Mouse (Mus musculus) adrenal gland, adult 8-10 months (tissue): ENCODE data around the gene Fanci. TPM values are rescaled to one million over a fixed set of nuclear protein-coding genes. Genes with fewer than 3 reads are reported as not detected.

Experiments
- DNase-seq: peaks from one replicate; pipeline ENCODE4 v3.0.0; 2022
- total RNA-seq, 4 experiments: library from RNA; stranded (reverse); gene quantifications; 2 replicates each; pipeline ENCODE4 v1.2.4; 2022

The Fanci gene
- total RNA-seq, 4 experiments from 2014 or later: 0.20 to 0.95 (median 0.43) TPM

GRCm38 (mm10) chr7:79464776-79465420 lies 73.2 kb downstream of the Fanci start:
- DNase-seq: peak; percentile 12

GRCm38 (mm10) chr7:79465461-79466044 lies 73.8 kb downstream of the Fanci start:
- DNase-seq: peak; percentile 48

- peak; percentile 98 for DNase-seq
Measured at GRCm38 (mm10) chr7:79466053-79466901, 74.5 kb downstream of the Fanci start, which contains the start of gene Polg. Polg (minus strand) TSS chr7:79466362.

- DNase-seq: no peak
Measured at GRCm38 (mm10) chr7:79467951-79468350, 76.2 kb downstream of the Fanci start.

GRCm38 (mm10) chr7:79468994-79469393 lies 77.3 kb downstream of the Fanci start:
- no peak for DNase-seq

GRCm38 (mm10) chr7:79469766-79470165 lies 78.0 kb downstream of the Fanci start:
- DNase-seq: no peak

GRCm38 (mm10) chr7:79470718-79471117 lies 79.0 kb downstream of the Fanci start:
- DNase-seq: no peak

GRCm38 (mm10) chr7:79471436-79471835 lies 79.7 kb downstream of the Fanci start:
- no peak for DNase-seq

GRCm38 (mm10) chr7:79472792-79473191 lies 81.1 kb downstream of the Fanci start:
- no peak for DNase-seq

- no peak for DNase-seq
Measured at GRCm38 (mm10) chr7:79473496-79474194, 81.9 kb downstream of the Fanci start.

GRCm38 (mm10) chr7:79474831-79475399 lies 83.2 kb downstream of the Fanci start:
- DNase-seq: no peak

- no peak for DNase-seq
Measured at GRCm38 (mm10) chr7:79486528-79486927, 94.8 kb downstream of the Fanci start.

GRCm38 (mm10) chr7:79493915-79494314 lies 102.2 kb downstream of the Fanci start:
- DNase-seq: no peak

- DNase-seq: peak; percentile 61
Measured at GRCm38 (mm10) chr7:79495988-79496815, 104.5 kb downstream of the Fanci start.

- no peak for DNase-seq
Measured at GRCm38 (mm10) chr7:79496816-79497328, 105.1 kb downstream of the Fanci start.

- DNase-seq: no peak
Measured at GRCm38 (mm10) chr7:79497701-79498115, 106.0 kb downstream of the Fanci start.

- no peak for DNase-seq
Measured at GRCm38 (mm10) chr7:79498356-79498755, 106.6 kb downstream of the Fanci start.

- DNase-seq: peak; percentile 16
Measured at GRCm38 (mm10) chr7:79498965-79499595, 107.4 kb downstream of the Fanci start.
